Mouse (Mus musculus) skeletal muscle tissue, adult 2 months (tissue): ENCODE measurements at regions not wholly inside any gene's neighbourhood (a gene's known extent, or its start where the extent isn't known, plus 50 kb on each side); places are given as distances from the start of the nearest gene placed in this dataset.

ENCODE experiments used
- DNase-seq: peaks from one replicate; pipeline ENCODE4 v3.0.0-alpha.2; 2012; ENCODE audit warnings: low read depth, low spot score

DNA sequence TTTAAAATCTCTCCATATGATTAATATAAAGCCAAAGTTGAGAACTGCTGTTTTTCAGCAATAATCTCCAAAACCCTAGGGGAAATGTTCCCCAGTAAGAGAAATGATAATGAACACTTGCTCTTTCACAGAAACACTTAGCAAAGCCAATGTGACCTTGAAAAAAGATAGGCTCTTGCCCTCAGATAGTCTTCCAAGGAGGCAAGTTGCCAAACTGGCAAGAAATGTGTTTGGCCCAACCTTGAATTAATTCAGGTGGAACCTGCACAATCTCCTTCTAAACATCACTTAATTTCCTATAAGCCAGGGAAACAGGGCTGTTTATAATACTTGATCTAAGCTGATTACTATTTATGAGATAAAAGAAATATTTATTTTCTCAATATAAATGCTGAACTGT is 244.0 kb upstream of the Gnaz start:
- no peak for DNase-seq

DNA sequence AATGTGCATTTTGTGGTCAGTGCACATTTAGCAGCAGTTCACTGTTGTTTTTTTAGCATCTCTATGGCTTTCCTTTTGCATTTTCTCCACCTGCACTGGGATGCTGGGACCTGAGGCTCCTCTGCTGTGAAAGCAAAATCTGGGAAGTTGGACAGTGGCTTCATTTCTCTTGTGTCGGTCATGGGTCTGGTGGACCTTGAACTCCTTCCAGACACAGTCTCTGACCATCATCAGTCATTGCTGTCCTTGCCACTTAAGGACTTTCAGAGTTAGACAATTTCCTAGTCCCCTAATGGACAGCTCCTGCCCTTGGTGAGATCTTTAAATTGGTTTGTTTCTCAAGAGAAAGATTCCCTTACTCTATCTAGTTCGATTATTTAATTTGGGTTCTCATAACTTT is 217.5 kb upstream of the Gnaz start:
- no peak for DNase-seq

DNA sequence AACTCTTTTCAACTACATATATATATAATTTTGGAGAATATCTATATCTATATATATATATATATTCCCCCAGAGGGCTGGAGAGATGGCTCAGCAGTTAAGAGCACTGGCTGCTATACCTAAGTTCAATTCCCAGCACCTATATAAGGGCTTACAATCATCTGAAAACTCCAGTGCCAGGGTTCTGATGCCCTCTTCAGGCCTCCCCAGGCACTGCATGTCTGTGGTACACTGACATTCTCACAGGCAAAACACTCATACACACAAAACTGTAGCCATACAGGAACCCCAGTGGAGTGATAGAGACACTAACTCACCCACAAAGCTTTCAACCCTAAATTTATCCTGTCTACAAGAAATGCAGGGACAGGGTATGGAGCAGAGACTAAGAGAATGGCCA is 216.1 kb upstream of the Gnaz start:
- no peak for DNase-seq

DNA sequence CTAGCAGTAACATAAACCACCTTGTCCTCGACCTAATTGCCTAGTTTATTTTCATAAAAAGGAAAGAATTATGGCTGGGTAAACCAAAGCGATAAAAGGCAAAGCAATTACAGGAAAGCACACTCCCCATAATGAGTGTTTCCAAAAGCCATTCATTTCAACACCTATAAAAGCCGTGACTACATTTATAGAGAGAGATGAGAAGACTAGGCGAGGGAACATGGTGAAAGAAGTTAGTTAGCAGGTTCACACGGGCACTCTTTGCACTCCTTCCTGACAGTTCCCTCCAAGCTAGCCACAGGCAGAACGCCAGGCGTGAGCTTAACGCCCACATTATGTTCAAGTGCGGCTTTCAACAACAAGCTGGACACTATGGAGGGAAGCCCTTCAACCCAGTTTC is 206.2 kb upstream of the Gnaz start:
- DNase-seq = no peak

DNA sequence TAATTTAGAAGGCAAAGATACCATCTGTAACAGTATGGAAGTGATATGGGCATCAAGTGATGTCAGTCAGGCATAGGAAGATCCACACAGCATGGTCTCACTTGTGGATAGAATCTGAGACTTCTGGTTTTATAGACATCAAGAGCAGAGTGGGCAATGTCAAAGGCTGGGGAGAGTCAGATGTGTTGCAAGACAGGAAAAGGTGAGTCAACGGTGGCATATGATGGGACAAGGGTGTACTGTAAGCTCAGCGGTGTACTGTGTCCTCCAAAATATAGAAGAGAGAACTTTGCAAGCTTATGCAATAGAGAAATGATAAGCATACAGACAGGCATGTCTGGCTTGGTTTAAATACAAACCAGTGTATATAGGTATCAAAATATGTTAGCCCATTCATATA is 177.7 kb upstream of the Gnaz start:
- no peak for DNase-seq

DNA sequence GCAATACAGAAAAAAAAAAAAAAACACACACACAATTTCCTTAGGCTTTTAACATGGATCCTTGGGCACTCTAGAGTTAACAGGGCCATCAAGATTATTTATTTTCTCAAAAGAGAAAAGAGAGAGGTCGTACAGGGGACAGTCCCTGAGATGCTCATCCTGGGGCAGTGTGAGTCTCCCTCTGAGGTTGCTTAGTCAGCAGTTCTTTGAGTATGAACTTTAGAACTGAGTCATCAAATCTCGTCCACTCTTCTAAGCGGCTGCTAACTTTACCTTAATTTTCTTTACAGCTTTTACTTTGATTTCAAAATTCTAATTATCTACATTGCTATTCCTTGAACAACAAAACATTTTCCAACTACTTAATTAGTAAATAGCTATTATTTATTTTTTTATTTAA is 177.0 kb upstream of the Gnaz start:
- no peak for DNase-seq

DNA sequence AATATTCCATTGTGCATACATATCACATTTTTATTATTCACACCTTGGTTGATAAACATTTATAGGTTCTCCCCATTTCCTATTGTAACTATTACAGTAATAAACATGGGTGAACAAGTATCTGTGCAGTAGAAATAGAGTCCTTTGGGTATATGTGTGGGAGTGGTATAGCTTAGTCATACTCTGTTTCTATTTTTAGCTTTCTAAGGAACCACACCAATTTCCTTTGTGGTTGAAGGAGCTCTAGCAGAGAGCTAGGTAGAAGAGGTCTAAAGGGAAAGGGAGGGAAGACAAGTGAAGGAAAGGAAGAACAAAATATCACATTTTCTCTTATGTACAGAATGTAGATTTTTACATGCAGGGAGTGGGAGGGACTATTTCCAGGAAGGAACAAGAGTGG is 143.6 kb upstream of the Gnaz start:
- no peak for DNase-seq

DNA sequence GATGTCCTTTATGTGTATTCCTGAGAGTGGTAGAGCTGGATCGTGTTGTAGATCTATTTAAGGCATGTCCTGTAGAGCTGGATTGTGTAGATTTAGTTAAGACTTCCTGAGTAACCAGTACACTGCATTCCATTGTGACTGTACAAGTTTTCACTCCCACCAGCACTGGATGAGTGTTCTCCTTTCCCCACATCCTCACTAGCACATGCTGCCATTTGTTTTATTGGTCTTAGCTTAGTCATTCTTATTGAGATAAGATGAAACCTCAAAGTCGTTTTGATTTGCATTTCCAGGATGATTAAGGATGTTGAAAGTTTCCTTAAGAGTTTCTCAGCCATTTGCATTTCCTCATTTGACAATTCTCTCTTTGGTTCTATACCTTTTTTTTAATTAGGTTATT is 132.6 kb upstream of the Gnaz start:
- no peak for DNase-seq

DNA sequence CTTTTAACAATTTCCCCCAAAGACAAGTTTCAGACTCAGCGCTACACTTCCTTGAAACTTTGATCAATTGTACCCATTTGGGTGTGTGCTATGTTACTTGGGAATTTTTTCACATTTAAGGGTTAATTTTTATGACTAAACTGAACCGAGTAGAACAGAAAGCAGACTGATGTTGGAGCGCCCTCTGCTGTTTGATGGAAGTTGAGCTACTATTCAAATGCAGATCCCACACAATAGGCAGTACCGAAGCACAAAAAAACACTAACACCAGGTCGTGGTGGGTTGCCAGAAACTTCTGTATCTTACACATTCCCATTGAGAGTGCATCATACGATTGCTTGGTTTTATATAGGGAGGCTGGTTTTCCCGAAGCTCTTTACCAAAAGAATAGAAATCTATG is 118.6 kb upstream of the Gnaz start:
- peak; percentile 3 for DNase-seq

DNA sequence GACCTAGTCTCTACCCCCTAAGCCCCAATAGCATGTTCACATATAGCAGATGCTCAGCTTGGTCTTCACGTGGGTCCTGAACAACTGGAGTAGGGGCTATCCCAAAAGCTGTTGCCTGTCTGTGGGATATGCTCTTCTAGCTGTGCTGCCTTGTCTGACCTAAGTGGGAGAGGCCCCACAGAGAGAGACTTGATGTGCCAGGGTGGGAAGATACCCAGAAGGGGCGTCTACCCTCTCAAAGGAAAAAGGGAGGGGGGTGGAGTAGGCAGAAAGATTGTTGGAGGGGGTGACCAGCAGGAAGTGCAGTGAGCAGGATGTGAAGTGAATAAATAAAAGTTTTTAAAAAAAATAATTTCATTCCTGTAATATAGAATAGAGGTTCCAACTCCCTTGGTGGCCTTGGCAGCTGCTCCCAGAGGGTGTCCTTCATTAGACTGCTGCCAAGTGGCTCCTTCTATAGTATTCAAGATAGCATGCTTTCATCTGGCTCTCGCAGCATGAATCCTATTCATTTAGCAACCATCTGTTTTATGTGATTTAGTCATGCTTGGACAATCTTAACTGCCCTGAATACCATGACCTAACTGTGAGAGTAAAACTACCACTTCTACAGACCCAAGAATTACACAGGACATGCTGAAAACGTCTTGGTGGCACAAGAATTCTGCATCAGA is 111.8 kb upstream of the Gnaz start:
- no peak for DNase-seq
